Mouse (Mus musculus) right cerebral cortex, postnatal 25 days (tissue): ENCODE results near the gene Def8.
A peak's percentile ranks its signal among the peaks of the same experiment; 100 is the strongest.
"Not testable (repeated sequence)": the region's sequence is repeated elsewhere in the genome, so short reads cannot be mapped to it uniquely, and the experiment has no call there.

Source experiments
- DNase-seq: peaks from one replicate; pipeline ENCODE4 v3.0.0; 2022

Gene Def8

GRCm38 (mm10) chr8:123442351-123442750 is 19.0 kb downstream of the Def8 start:
- no peak for DNase-seq

GRCm38 (mm10) chr8:123442871-123443575 is 19.7 kb downstream of the Def8 start:
- DNase-seq: peak; percentile 90

GRCm38 (mm10) chr8:123443576-123443921 is 20.2 kb downstream of the Def8 start:
- DNase-seq: no peak

GRCm38 (mm10) chr8:123444131-123444530 is 20.8 kb downstream of the Def8 start:
- no peak for DNase-seq

GRCm38 (mm10) chr8:123445981-123446380 is 22.7 kb downstream of the Def8 start:
- no peak for DNase-seq

GRCm38 (mm10) chr8:123446799-123447198 is 23.5 kb downstream of the Def8 start:
- no peak for DNase-seq

GRCm38 (mm10) chr8:123450783-123451182 is 27.5 kb downstream of the Def8 start:
- DNase-seq: no peak

GRCm38 (mm10) chr8:123451747-123452146 is 28.4 kb downstream of the Def8 start:
- not testable (repeated sequence) for DNase-seq

GRCm38 (mm10) chr8:123452149-123452548 is 28.8 kb downstream of the Def8 start:
- DNase-seq: no peak

GRCm38 (mm10) chr8:123453291-123453690 is 30.0 kb downstream of the Def8 start:
- no peak for DNase-seq

GRCm38 (mm10) chr8:123453951-123454350 is 30.6 kb downstream of the Def8 start:
- no peak for DNase-seq

GRCm38 (mm10) chr8:123454559-123454958 is 31.2 kb downstream of the Def8 start:
- DNase-seq: no peak

GRCm38 (mm10) chr8:123463651-123464050 is 40.3 kb downstream of the Def8 start:
- DNase-seq: no peak

GRCm38 (mm10) chr8:123467476-123467875 is 44.1 kb downstream of the Def8 start:
- no peak for DNase-seq

GRCm38 (mm10) chr8:123472991-123473390 is 49.7 kb downstream of the Def8 start:
- not testable (repeated sequence) for DNase-seq

- DNase-seq: not testable (repeated sequence)
Measured at GRCm38 (mm10) chr8:123474549-123474948, 51.2 kb downstream of the Def8 start.

- no peak for DNase-seq
Measured at GRCm38 (mm10) chr8:123476911-123477736, 53.8 kb downstream of the Def8 start.

GRCm38 (mm10) chr8:123477737-123478258 is 54.5 kb downstream of the Def8 start, which contains the start of gene Afg3l1:
Gene Afg3l1, plus strand, starts transcription at chr8:123477903.
- peak; percentile 94 for DNase-seq

- no peak for DNase-seq
Measured at GRCm38 (mm10) chr8:123478456-123479218, 55.3 kb downstream of the Def8 start.

GRCm38 (mm10) chr8:123482627-123483026 is 59.3 kb downstream of the Def8 start:
- DNase-seq: no peak

- no peak for DNase-seq
Measured at GRCm38 (mm10) chr8:123491280-123492075, 68.2 kb downstream of the Def8 start.

- DNase-seq: no peak
Measured at GRCm38 (mm10) chr8:123492898-123493297, 69.6 kb downstream of the Def8 start.
